Mouse (Mus musculus) MEL-GATA-1-ER (cell line): ENCODE data around the gene Rasgef1c.
A peak's percentile ranks its signal among the peaks of the same experiment; 100 is the strongest.

Experiments
- DNase-seq: peaks from one replicate; pipeline ENCODE4 v3.0.0-alpha.2; 2012; ENCODE audit warnings: low read depth; ENCODE audit errors: extremely low read depth

Rasgef1c gene

GRCm38 (mm10) chr11:49923539-49923938 lies 21.9 kb downstream of the Rasgef1c start:
- no peak for DNase-seq

GRCm38 (mm10) chr11:49926183-49926582 lies 24.5 kb downstream of the Rasgef1c start:
- DNase-seq: no peak

- DNase-seq: no peak
Measured at GRCm38 (mm10) chr11:49927169-49927568, 25.5 kb downstream of the Rasgef1c start.

- no peak for DNase-seq
Measured at GRCm38 (mm10) chr11:49927670-49928069, 26.0 kb downstream of the Rasgef1c start.

GRCm38 (mm10) chr11:49931037-49931625 lies 29.5 kb downstream of the Rasgef1c start:
- no peak for DNase-seq

GRCm38 (mm10) chr11:49931853-49932252 lies 30.2 kb downstream of the Rasgef1c start:
- no peak for DNase-seq

GRCm38 (mm10) chr11:49933811-49934210 lies 32.2 kb downstream of the Rasgef1c start:
- no peak for DNase-seq

GRCm38 (mm10) chr11:49934322-49934721 lies 32.7 kb downstream of the Rasgef1c start:
- no peak for DNase-seq

GRCm38 (mm10) chr11:49936458-49936857 lies 34.8 kb downstream of the Rasgef1c start:
- DNase-seq: no peak

GRCm38 (mm10) chr11:49937779-49938178 lies 36.1 kb downstream of the Rasgef1c start:
- no peak for DNase-seq

- no peak for DNase-seq
Measured at GRCm38 (mm10) chr11:49938258-49939164, 36.9 kb downstream of the Rasgef1c start.

GRCm38 (mm10) chr11:49942841-49943240 lies 41.2 kb downstream of the Rasgef1c start:
- DNase-seq: no peak

- DNase-seq: no peak
Measured at GRCm38 (mm10) chr11:49943901-49944300, 42.3 kb downstream of the Rasgef1c start.

GRCm38 (mm10) chr11:49945726-49946125 lies 44.1 kb downstream of the Rasgef1c start:
- DNase-seq: no peak

GRCm38 (mm10) chr11:49949839-49950238 lies 48.2 kb downstream of the Rasgef1c start:
- DNase-seq: no peak

- no peak for DNase-seq
Measured at GRCm38 (mm10) chr11:49953616-49954015, 52.0 kb downstream of the Rasgef1c start.

GRCm38 (mm10) chr11:49955577-49956261 lies 54.1 kb downstream of the Rasgef1c start:
- DNase-seq: peak; percentile 42

GRCm38 (mm10) chr11:49958017-49958416 lies 56.4 kb downstream of the Rasgef1c start:
- DNase-seq: no peak

- peak; percentile 51 for DNase-seq
Measured at GRCm38 (mm10) chr11:49961098-49961740, 59.6 kb downstream of the Rasgef1c start.

GRCm38 (mm10) chr11:49965320-49965719 lies 63.7 kb downstream of the Rasgef1c start:
- no peak for DNase-seq

GRCm38 (mm10) chr11:49969692-49970091 lies 68.1 kb downstream of the Rasgef1c start:
- no peak for DNase-seq
